Mouse (Mus musculus) gastrocnemius, postnatal 10 days (tissue): ENCODE measurements at regions not wholly inside any gene's neighbourhood (a gene's known extent, or its start where the extent isn't known, plus 50 kb on each side); places are given as distances from the start of the nearest gene placed in this dataset.

Source experiments
- DNase-seq: peaks from one replicate; pipeline ENCODE4 v3.0.0; 2021; ENCODE audit warnings: mixed read lengths

- no peak for DNase-seq
These were observed 58.9 kb upstream of the Mbnl1 start for GRCm38 (mm10) chr3:60413749-60414148.

- no peak for DNase-seq
These were observed 55.6 kb upstream of the Mbnl1 start for GRCm38 (mm10) chr3:60417001-60417400.

DNA sequence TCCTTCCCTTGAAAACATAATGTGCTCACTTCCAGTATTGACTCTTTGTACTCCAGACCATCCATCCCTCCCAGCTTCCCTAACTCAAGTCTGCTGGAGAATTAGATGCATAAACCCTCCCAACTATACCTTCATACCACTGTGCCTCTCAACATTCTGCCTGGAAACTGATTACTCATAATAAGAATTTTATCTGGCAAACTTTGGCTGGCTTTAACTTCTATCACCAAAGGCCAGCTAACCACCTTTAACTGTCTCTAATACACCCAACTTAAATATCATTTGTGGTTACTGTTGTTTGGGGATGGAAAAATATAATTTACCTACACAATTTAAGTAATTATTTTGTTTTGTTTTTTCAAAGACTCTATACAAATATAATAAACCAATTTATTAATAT is 54.0 kb upstream of the Mbnl1 start:
- no peak for DNase-seq

DNA sequence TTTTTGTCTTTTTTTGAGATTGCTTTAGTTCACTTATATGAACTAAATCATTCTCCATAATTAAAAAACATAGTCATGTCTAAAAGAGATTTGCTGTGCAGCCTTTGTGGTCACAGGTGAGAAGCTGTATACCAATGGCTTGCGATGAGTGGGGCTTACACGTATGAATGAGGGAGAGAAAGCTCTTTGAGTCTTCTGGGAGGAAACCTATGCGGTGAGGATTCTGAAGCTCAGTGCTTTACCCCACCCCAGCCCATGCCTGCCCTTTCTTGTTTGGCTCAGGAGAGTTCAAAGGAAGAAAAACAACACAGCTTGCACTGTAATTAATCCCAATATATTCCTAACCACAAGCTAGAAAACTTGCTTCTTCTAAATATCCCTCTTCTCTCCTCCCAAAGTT is 53.4 kb upstream of the Mbnl1 start:
- no peak for DNase-seq
